Mouse (Mus musculus): ENCODE results near the gene Agap1.

Agap1 gene

GRCm38 (mm10) chr1:89718782-89719403, 264.3 kb downstream of the Agap1 start:
- no peak for DNase-seq

- DNase-seq, result no peak
Measured at GRCm38 (mm10) chr1:89724141-89724540, 269.5 kb downstream of the Agap1 start.

- DNase-seq, result no peak
Measured at GRCm38 (mm10) chr1:89724555-89724954, 269.9 kb downstream of the Agap1 start.

- DNase-seq, result no peak
Measured at GRCm38 (mm10) chr1:89724957-89725356, 270.4 kb downstream of the Agap1 start.

- no peak for DNase-seq
Measured at GRCm38 (mm10) chr1:89728481-89728880, 273.9 kb downstream of the Agap1 start.

GRCm38 (mm10) chr1:89730589-89731195, 276.1 kb downstream of the Agap1 start:
- no peak for DNase-seq

GRCm38 (mm10) chr1:89734368-89734767, 279.8 kb downstream of the Agap1 start:
- DNase-seq, result peak; percentile 34

GRCm38 (mm10) chr1:89735146-89735545, 280.5 kb downstream of the Agap1 start:
- no peak for DNase-seq

- DNase-seq, result no peak
Measured at GRCm38 (mm10) chr1:89736021-89736420, 281.4 kb downstream of the Agap1 start.

- peak; percentile 72 for DNase-seq
Measured at GRCm38 (mm10) chr1:89739067-89739774, 284.6 kb downstream of the Agap1 start.

- no peak for DNase-seq
Measured at GRCm38 (mm10) chr1:89739775-89740099, 285.1 kb downstream of the Agap1 start.

- DNase-seq, result no peak
Measured at GRCm38 (mm10) chr1:89742359-89742758, 287.8 kb downstream of the Agap1 start.

GRCm38 (mm10) chr1:89746171-89746570, 291.6 kb downstream of the Agap1 start:
- no peak for DNase-seq

GRCm38 (mm10) chr1:89749666-89750065, 295.1 kb downstream of the Agap1 start:
- no peak for DNase-seq

- no peak for DNase-seq
Measured at GRCm38 (mm10) chr1:89750495-89750894, 295.9 kb downstream of the Agap1 start.

- DNase-seq, result peak; percentile 93
Measured at GRCm38 (mm10) chr1:89750921-89751320, 296.3 kb downstream of the Agap1 start.

GRCm38 (mm10) chr1:89751344-89751743, 296.7 kb downstream of the Agap1 start:
- no peak for DNase-seq

- no peak for DNase-seq
Measured at GRCm38 (mm10) chr1:89752659-89753058, 298.1 kb downstream of the Agap1 start.

GRCm38 (mm10) chr1:89755358-89755757, 300.8 kb downstream of the Agap1 start:
- no peak for DNase-seq

GRCm38 (mm10) chr1:89756387-89756786, 301.8 kb downstream of the Agap1 start:
- no peak for DNase-seq

GRCm38 (mm10) chr1:89757545-89757944, 302.9 kb downstream of the Agap1 start:
- DNase-seq, result peak; percentile 35

GRCm38 (mm10) chr1:89763912-89764311, 309.3 kb downstream of the Agap1 start:
- peak; percentile 33 for DNase-seq

GRCm38 (mm10) chr1:89766891-89767290, 312.3 kb downstream of the Agap1 start:
- no peak for DNase-seq

- DNase-seq, result peak; percentile 64
Measured at GRCm38 (mm10) chr1:89769641-89770040, 315.0 kb downstream of the Agap1 start.
